Mouse (Mus musculus) left cerebral cortex, postnatal 4 days (tissue): ENCODE results near the gene Med21. TPM values are rescaled to one million over a fixed set of nuclear protein-coding genes. Genes with fewer than 3 reads are reported as not detected.
A peak's percentile ranks its signal among the peaks of the same experiment; 100 is the strongest.

ENCODE experiments used
- DNase-seq: peaks from one replicate; pipeline ENCODE4 v3.0.0-alpha.2; 2022
- intact Hi-C: fragments of 180-260 bp; cut with DNase I; formaldehyde crosslinking; loops from one replicate; pipeline ENCODE4 v1.15.1; 2025
- total RNA-seq, 2 experiments: library from RNA; stranded (reverse); gene quantifications; 2 replicates each; pipeline ENCODE4 v1.2.3; 2021

Gene Med21
- 10 to 100 TPM; 42.6 to 49.1 TPM for total RNA-seq

- DNase-seq, result peak; percentile 99
- intact Hi-C loops, result no loop called here
These were observed at the start of gene Med21, which contains the start of gene Tm7sf3 for GRCm38 (mm10) chr6:146642276-146643183. Gene Med21 (plus strand): TSS chr6:146642547. Gene Tm7sf3 (minus strand): TSS chr6:146642824.

GRCm38 (mm10) chr6:146602601-146603000 lies 39.7 kb upstream of the Med21 start:
- intact Hi-C loops, result no loop called here

GRCm38 (mm10) chr6:146603651-146604050 lies 38.7 kb upstream of the Med21 start:
- DNase-seq, result peak; percentile 32
- intact Hi-C loops, result no loop called here

More at GRCm38 (mm10) chr6:146602601-146603000, 39.7 kb upstream of the Med21 start:
- DNase-seq, result no peak

GRCm38 (mm10) chr6:146611385-146611784 lies 31.0 kb upstream of the Med21 start:
- DNase-seq, result no peak
- intact Hi-C loops, result no loop called here

GRCm38 (mm10) chr6:146611897-146612296 lies 30.4 kb upstream of the Med21 start:
- DNase-seq, result no peak
- intact Hi-C loops, result no loop called here

GRCm38 (mm10) chr6:146612736-146613135 lies 29.6 kb upstream of the Med21 start:
- no peak for DNase-seq
- intact Hi-C loops, result no loop called here

- intact Hi-C loops, result no loop called here
- DNase-seq, result no peak
These were observed 28.4 kb upstream of the Med21 start for GRCm38 (mm10) chr6:146613907-146614306.

- DNase-seq, result no peak
- intact Hi-C loops, result no loop called here
These were observed 27.8 kb upstream of the Med21 start for GRCm38 (mm10) chr6:146614541-146614940.

GRCm38 (mm10) chr6:146615891-146616290 lies 26.5 kb upstream of the Med21 start:
- intact Hi-C loops, result no loop called here
- DNase-seq, result no peak

GRCm38 (mm10) chr6:146616670-146617069 lies 25.7 kb upstream of the Med21 start:
- no peak for DNase-seq
- intact Hi-C loops, result no loop called here

- no peak for DNase-seq
- intact Hi-C loops, result no loop called here
These were observed 14.2 kb upstream of the Med21 start for GRCm38 (mm10) chr6:146628123-146628522.

- intact Hi-C loops, result no loop called here
- no peak for DNase-seq
These were observed 12.3 kb upstream of the Med21 start for GRCm38 (mm10) chr6:146629781-146630756.

GRCm38 (mm10) chr6:146630961-146631360 lies 11.4 kb upstream of the Med21 start:
- intact Hi-C loops, result no loop called here
- DNase-seq, result no peak

- no peak for DNase-seq
- intact Hi-C loops, result no loop called here
These were observed 10.5 kb upstream of the Med21 start for GRCm38 (mm10) chr6:146631847-146632246.

GRCm38 (mm10) chr6:146632403-146632802 lies 9.9 kb upstream of the Med21 start:
- intact Hi-C loops, result no loop called here

GRCm38 (mm10) chr6:146633097-146633496 lies 9.2 kb upstream of the Med21 start:
- DNase-seq, result no peak
- intact Hi-C loops, result no loop called here

More at GRCm38 (mm10) chr6:146632403-146632802, 9.9 kb upstream of the Med21 start:
- DNase-seq, result no peak

GRCm38 (mm10) chr6:146633629-146634014 lies 8.7 kb upstream of the Med21 start:
- peak; percentile 25 for DNase-seq
- intact Hi-C loops, result no loop called here

GRCm38 (mm10) chr6:146634015-146634722 lies 8.2 kb upstream of the Med21 start:
- intact Hi-C loops, result no loop called here

GRCm38 (mm10) chr6:146634759-146635606 lies 7.4 kb upstream of the Med21 start:
- intact Hi-C loops, result no loop called here
- no peak for DNase-seq

More at GRCm38 (mm10) chr6:146634015-146634722, 8.2 kb upstream of the Med21 start:
- DNase-seq, result peak; percentile 76
